Mouse (Mus musculus) 3T3-L1 (cell line): ENCODE measurements at regions not wholly inside any gene's neighbourhood (a gene's known extent, or its start where the extent isn't known, plus 50 kb on each side); places are given as distances from the start of the nearest gene placed in this dataset.

Source experiments
- DNase-seq: peaks from one replicate; pipeline ENCODE4 v3.0.0-alpha.2; 2015; ENCODE audit warnings: low read depth, low spot score

DNA sequence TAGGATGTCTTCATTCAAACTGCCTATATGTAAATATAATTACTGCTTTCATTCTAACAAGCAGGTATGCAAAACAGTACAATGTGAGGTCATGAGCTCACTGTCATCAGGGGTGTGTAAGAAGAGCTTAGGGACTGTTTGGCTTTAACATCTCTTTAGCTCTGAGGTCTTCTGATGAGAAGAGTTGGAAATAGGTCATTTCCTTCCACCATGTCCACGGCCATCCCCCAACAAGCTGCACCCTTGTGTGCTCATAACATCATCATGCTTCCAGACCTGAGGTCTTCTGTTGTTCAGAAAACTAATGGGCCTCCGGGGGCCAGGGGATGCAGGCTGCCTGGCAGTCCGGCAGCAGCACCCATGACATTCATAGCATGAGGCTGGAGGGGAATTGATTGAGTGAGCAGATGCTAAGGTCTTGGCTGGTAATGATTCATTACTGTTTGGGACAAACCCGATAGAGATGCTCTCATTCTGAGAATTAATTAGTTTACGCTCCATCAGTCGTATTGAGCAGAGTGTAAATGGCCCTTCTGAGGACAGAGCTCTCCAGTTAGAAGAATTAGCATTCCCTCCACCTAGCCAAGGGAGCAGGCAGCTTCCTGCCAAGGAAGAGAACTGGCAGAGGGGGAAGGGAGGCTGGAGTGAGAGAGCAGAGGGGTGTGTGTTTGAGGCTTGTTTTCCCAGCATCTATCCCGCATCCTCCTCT lies 64.0 kb downstream of the Rps24 start:
- no peak for DNase-seq

DNA sequence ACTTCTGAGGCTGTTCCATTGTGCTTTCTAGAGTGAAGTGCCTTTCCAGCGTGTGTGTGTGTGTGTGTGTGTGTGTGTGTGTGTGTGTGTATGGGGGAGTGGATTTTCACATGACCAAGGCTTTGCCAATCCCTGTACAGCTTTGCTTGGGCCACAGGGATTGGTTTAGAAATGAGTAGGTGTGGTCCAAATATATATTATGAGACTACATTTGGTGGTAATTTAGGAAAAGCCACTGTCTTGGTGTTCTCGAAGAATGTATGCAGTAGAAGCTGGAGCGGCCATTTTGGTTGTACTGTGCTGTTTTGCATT lies 64.5 kb downstream of the Rps24 start:
- no peak for DNase-seq

DNA sequence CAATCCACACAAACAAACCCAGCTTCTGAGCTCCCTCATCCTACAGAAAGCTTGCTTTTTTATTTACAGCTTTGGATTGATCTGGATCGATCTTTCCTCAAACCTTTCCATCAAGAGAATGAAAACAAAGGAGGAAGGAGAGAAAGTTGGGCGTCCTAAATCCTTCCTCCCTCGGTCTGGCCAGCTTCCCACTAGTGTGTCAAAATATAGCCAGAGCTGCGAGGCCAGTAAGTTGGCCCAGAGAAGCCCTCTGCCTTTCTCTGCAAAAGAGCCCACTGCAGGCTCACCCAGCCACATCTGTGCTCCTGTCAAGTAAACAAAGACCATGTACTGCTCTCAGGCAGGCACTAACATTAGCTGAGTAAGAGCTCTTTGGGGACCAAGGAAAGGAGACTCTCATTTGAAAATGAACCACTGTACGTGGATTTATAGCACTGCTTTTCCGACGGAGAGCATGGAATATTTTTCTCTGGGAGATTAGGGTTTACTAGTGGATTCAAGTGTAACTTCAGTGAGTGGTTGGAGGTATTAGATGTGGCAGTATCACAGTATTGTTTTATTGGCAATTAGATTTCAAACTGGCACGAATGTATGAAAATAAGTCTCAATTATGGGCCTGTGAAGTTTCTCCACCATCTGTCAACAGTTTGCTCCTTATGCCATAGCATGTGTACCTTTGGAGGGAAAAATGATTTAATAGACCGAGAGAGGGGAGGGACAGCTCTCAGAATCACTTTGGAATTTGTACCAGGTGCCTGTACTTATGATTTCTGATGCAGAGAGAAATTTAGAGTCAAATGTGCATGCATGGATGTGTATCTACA lies 78.1 kb downstream of the Rps24 start:
- no peak for DNase-seq

DNA sequence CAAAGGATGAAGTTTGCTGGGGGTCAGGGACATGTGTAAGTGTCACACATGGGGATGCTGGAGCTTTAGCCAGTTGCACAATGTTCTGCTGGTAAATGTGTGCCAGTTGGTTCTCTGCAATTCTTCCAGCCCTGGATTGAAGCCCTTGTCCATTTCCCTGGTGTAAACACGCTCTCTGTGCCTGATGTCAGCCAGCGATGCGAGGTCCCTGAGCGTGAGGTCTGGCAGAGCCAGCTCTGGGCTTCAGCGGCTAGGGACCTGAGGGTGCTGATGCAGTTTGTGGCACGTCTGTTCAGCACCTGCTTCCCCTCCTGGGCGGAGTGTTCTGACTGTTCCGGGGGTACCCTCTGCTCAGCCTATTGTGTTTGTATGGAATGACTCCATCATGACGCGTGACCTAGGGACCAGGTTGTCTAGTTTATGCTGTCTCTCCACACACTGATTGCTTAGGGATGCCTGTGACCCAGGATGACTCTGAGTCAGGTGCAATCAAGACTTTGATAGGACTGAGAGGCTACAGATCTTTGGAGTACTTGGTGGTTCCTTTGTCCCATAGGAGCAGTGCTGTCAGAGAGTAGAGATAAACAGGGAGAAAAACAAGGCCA lies 78.9 kb downstream of the Rps24 start:
- DNase-seq, result no peak

DNA sequence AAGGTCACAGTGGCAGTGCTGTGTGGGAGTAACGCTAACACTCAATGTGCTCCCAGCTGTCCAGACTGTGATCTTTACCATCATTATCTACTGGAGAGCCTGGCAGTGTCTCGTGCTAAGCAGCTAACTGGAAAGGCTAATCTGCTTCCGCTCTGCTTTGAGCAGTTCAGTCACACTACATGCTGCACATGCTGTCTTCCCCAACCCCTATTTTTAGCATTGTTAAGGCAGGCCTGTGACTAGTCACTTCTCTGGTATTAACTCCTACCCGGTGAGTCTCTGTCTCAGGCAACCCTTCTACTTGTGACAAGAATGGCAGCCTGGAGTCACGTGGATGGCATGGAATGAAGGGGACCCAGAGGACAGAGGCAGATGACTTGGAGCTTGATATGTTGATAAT lies 88.2 kb downstream of the Rps24 start:
- no peak for DNase-seq

DNA sequence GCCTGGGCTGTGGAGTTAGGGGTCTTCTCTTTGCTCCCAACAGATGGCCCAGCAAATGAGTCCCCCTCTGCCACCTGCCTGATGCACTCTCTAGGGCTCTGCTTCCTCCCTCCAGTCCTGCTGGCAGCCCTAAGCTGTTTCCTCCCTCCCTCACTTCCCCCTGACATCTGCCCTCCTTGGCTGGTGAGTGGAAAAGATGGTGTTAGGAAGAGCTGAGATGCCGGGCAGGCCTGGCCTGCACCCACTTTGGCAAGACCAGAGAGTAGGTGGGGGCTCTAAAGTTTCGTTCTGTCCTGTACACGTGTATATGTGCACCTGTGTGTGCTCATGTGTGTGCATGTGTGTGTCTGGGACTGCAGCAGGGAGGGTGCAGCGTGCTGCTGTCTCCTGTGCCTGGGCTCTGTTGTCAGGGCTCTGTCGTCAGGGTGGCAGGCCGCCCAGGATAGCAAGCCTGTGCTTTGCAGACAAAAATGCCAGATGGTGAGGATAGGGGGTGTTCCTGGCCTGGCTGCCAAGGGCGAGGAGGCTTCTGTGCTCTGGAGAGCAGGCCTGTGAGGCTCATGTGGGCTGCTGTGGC lies 91.7 kb downstream of the Rps24 start:
- peak; percentile 1 for DNase-seq

DNA sequence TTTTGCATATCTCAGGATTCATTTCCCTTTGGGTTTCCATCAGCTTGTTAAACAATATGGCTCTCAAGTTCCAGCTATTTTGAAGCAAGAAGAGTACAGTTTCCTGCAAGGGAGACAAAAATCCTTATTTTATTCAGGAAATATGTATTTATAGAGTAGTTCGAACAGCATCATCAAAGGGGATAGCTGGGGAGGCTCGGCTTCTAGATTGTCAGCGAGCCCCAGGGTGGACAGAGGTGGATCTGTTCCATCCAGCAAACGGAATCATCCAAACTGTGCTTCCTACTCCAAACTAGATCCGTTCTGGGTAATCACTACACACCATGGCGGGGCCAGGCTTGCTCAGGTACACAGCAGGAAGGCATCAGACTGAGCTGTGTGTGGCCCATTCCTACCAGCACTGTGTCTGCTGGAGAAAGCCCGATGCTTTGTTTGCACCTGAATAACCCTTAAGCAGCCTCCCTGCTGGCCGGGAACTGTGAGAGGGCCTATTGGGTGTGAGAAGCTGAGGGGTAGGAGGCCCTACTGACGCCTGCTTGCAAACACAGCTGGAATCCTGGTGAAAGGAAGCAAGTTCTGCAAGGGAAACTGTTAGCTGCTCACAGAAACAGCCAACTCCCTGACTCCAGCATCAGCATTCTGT lies 92.3 kb downstream of the Rps24 start:
- DNase-seq, result no peak

DNA sequence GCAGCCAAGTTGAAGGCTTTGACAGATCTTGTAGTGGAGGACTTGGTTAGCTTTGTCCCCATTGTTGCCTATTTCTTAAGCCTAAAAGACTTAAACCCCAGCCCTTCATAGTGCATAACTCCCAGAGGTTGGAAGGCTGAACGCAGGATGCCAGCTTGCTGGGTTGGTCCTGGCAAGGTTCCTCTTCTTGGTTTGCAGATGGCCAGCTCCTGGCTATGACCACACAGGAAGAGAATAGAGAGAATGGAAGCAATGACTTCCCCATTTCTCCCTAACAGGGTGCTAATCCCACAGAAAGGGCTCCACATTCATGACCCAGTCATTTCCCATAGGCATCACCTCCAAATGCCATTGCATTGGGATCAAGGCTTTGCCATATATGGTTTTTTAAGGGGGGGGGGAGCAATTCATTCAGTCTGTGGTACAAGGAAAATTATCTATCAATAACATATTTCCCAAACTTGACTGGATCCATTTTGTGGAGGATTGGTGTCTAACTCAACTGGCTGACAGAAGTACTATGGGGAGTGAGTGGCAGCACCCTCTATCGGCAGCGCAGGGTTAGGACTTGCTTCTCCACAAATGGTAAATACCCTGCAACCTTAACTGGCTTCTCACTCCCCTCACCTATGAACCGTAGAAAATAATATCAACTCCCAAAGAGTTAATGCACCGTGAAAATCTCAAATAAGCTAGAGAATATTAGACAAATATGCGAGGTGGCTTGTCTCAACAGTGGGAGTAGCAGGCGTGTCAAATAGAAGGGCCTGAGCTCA lies 99.4 kb downstream of the Rps24 start:
- no peak for DNase-seq

DNA sequence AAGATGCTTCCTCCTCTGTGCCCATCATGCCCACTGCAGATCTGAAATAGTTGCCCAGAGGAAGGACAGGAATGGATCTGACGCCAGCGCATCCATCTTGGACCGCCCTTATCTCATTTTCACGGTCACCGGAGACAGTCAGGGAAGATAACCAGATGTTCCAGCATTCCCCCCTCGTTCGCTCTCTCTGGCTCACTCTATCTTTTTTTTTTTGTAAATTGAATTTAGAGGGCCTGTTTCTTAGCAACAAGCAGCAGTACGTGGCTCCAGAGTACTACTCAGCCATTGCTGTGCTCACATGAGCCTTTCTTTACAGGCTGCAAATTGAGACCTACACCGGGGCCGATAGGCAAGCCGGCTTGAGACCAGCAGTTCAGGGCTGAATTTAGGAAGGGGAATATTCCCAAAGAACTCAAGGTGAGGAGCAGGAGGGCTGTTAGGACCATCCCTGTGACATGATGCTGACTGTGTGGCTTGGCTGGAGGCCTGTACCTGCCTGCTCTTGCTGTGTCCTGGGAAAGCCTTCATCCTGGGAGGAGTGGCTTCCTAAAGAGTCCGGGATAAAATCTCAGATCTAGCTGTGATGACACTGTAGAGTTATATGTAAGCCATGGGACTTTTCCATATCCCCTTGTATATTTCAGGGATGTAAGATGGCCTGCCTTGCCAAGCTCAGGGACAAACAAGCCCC lies 100.2 kb downstream of the Rps24 start:
- no peak for DNase-seq

DNA sequence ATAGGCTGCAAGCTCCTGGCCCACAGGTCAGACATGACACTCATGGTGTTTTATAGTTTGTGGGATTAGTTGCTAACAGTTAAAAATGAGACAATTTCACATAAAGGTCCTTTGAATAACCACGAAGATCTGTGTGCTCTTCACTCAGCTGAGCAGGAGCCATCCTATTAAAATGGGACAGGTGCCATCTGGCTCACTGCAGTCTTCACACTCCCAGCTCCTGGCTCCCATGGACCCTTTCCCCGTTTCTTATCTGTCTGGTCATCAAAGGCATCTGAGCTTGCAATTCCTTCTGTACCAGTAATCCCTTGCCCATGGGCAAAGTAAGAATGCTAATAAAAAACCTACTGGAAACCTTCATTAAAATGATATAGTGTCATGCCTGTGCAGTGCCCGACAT lies 101.1 kb downstream of the Rps24 start:
- DNase-seq, result no peak

DNA sequence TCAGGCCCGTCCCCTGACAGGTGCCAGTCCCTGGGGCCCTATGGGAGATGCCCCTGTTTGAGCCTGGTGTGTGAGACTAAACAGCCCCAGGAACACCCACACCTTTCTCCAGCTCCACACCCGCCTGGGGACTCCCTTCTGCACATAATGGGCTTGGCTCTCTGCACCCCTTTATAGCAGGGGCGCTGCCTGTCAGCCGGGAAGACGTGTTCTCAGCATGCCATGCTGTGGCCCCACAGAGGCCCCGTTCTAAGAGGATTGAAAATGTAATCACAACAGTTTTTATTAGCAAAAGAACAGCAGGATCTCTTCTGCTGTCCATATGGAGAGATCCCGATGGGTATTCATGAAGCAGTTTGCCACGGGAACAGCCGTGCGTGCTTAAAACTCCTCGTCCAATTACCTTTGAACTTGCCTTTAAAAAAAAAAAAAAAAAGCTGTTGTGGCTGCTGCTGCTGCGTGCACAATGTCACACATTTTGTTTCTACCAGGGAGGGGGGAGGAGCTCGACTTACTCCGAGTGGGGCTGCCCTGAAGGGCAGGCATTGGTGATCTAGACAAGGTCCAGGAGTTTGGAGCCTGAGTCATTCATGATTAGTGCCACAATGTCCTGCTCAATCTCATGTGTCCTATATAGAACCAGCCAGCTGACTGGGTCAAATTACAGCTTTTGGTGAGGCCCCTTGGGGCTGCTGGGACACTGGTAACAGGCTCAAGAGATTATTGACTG lies 119.7 kb downstream of the Rps24 start:
- peak; percentile 8 for DNase-seq

DNA sequence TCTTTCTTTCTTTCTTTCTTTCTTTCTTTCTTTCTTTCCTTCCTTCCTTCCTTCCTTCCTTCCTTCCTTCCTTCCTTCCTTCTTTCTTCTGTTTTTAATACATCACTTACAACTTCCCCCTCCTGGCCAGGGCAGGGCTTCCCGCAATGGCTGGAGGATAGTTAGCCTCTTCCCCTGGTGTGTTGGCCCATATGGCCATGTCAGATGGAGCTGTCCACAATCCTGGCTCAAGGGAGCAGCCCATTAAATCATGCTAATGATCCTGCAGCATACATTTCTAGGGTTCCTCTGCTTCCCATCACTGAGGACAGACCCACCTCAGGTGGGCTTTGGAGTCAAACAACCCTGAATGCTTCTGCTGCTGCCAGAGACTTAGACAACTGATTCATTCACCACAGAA lies 121.4 kb downstream of the Rps24 start:
- DNase-seq, result no peak

DNA sequence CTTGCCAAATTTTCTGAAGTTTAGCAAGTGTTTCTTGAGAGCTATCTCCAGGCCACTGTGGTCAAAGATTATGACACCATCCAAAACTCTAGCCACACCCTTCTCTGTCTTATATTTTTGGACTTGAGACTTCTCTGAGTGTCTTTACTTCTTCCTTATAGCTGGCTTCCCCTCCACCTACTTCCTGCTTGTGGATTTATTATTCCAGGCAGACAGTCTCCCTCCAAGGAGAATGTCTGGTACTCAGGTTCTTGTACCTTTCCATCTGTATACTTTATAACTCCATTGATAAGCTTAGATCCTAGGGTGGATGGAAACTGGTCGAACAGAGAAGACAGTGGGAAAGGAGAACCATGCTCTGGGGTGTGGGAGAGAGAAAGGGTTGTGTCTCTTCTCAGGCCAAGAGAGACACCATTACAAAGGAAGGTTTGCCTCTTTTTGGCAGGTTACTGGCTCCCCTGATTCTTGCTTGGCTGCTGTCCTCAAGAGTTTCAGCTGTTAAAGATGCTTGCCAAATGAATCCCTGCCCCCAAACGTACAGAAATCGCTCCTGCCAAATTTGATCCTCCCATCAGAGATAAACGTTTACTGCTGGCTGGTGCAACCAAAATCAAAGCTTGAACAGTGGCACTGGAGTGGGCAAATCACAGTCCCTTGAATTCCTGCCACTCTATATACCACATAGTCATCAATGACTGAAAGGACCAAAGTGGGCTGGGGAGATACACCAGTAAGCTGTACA lies 125.5 kb downstream of the Rps24 start:
- no peak for DNase-seq

DNA sequence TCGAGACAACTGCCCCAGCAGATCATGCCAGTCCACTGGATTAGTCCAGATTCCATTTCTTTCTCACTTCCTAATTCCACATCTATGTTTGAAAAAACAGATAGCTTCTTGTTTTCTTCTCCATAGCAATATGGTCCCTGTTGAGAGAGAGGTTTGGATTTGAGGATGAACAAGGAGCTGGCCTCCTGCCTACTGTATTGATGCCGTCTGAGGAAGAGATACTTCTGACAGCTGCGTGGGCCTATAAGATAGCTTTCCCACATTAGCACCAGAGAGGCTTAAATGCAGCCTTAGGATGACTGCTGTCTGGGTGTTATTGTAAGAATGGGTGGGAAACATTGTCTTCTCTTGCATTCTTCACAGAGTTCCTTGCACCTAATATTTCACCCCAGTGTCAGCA lies 128.9 kb downstream of the Rps24 start:
- no peak for DNase-seq

DNA sequence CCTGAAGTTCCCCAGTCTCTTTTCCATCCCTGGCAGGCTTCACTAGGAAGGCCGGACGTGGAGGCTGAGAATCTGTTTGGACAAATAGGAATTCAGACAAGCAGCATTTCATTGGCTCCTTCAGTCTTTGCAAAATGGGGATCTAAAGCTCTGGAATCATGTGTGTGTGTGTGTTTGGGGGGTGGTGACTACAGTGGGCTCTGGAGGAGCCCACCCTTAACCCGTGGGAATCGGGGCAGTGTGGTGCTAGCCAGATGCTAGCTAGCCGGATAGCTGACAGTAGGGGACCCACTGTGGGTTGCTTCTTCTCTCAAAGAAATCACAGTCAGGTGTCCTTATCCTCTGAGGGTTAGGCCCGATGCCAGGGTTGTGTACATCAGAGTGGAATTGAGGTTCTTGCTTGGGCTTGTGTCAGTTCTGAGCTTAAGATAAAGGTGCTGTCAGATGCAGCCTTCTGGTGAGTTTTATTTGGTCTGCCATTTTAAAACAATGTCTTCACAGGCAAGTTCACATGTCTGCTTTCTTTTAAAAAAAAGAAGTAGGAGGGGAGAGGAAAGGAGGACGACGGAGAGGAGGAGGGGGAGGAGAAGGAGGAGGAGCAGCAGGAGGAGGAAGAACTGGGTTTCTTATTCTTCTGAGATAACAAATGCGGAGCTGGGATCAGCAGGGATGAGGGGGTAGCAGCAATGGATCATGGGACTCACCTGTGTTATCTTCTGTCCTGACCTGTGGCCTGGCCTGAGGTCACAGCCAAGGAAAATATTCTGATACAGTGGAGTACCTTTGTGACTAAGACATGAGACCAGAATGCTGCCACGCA lies 129.6 kb downstream of the Rps24 start:
- no peak for DNase-seq

DNA sequence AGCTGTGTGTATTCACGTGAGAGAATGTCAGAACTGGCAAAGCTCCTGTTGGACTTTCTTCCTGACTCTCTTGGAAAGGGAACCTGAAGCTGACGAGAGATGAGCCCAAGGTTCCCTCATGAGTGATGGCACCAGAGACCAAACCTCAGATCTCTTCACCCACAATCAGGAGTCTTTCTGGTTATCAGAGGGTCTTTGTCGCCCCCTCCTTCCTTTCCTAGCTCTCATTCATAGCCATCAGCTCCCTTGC lies 130.1 kb downstream of the Rps24 start:
- DNase-seq, result no peak

DNA sequence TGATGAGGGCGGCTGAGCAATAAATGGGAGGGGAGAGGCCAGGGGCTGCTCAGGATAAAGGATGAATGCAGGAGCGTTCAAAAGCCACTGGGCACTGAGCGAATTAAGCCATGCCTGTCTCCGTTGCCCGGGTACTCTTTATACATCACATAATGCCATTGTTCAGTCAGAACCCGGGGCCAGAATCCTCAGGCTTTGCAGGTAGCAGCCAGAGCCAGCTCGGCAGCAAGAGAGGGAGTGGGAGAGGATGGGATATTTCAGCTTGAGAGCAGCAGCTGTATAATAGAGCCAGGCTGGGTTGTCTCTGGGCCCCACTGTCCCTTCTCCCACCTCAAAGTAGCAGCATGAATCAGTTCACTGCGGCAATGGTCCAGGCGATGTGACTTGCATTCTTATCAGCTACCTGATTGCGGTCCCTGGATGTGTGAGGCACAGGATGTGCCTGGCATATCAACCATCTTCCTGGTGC lies 130.5 kb downstream of the Rps24 start:
- DNase-seq, result no peak

DNA sequence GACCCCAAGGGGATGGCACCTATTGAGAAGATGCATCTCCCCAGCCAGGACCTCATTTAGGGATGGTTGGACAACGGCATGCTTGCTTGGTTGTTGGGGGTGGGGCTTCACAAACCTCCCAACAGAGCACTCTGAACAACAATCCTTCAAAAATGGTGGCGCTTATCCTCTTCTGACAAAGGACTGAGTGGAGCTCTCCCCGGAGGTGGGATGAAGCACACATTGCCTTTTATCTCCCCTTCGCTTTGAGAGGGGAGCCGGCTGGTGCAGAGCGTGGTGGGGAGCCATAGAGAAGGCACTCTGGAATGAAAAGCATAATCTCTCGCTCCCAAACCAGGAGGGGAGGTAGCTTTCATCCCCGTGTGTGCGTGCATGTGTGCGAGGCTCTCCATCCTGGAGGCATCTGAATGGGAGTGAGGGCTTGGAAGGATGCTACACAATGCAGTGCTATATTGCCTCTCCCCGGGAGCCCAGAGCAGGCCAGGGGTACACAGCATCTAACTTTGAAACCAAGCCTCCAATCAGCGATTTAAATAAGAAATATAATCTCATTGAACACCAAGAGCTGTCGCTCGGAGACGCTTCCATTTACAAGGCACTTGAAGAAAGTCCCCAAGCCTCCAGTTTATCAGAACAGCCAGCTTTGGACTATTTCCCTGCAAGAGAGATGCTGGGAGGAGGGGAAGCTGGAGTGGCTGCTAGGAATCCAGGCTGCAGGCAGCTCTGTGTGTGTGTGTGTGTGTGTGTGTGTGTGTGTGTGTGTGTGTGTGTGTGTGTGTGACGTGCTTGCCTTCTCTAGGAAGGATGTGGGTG lies 131.5 kb downstream of the Rps24 start:
- DNase-seq, result no peak
